Mouse (Mus musculus): ENCODE results near the gene 2010003K11Rik. TPM values are rescaled to one million over a fixed set of nuclear protein-coding genes. Genes with fewer than 3 reads are reported as not detected.

Gene 2010003K11Rik
- polyA plus RNA-seq (2021), result 0.05 TPM

DNA sequence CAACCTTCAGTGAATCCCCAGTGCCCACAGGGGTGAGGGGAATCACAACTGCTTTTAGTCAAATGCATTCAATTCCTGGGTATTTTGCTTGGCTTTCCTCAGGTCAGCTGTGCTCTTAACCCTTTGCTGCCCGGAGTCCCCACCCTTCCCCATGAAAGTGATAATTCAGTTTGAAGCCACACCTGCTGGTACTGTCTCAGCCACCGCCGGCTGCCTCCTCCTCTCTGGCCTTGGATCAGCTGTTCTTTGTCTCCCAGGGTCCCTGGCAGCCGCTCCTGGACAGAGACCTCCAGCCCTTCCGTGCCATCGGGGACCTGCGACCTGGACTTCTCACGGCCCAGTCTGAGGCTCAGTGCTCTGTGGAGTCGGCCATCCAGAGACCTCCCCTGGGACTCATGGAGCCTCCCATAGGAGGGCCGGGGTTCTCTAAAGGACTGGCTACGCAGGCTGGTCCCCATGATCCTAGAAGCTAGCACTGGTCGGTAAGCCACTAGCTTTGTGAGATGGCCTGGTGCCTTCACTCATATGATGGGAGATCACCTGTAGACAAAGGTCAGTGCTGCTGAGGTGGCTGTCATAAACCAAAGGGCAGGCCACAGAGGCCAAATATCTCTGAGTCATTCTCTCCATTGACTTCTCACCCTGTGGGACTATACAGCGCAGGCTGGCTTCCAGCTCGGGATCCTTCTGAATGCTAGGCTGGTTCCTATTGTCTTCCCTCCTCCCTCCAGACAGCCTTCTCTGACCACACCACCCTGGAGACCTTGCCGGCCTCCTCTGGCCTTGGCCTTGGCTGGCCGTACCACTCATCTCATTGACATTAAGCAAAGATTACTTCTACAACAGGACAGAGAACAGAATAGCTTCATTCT is at the start of gene 2010003K11Rik:
TSS of gene 2010003K11Rik (minus strand) at position 522 of the 872 bp plus-strand sequence.
- ATAC-seq (no peak), DNase-seq (ENCODE audit: low read depth, low spot score) (no peak)
- in situ Hi-C loops (cut with MboI; ENCODE audit: low pct_unique_long_range_greater_than_20kb), result loop anchor here (5.0 kb wide), 2 partner anchors 129 to 244 kb away; partner anchors contain the start of gene Rce1
- CTCF ChIA-PET, result interaction anchor here (0.7 to 2.6 kb wide), 15 partner anchors 12 to 245 kb away, joined by 3 to 9 read pairs (median 3); partner anchors contain the start of gene Rce1
- H3K27me3 ChIP-seq, result no peaks in the 10 kb centered on the region
- POLR2A ChIA-PET, result interaction anchor here (0.9 kb wide), 1 partner anchor 9 kb away, joined by 3 read pairs; no protein-coding TSS in a partner anchor
- no peak for TF ChIP-seq CTCF (IDR thresholded peaks at IDR 0.05)

- no peaks in the 10 kb centered on the region for H3K27me3 ChIP-seq
- TF ChIP-seq CTCF (IDR thresholded peaks at IDR 0.05), result no peak
- CTCF ChIA-PET, result interaction anchor here (1.4 to 2.1 kb wide), 2 partner anchors 19 to 39 kb away, joined by 4 read pairs; no protein-coding TSS in a partner anchor
- in situ Hi-C loops (cut with MboI; ENCODE audit: low pct_unique_long_range_greater_than_20kb), result no loop called here
- POLR2A ChIA-PET, result no interaction called here
- DNase-seq (ENCODE audit: low read depth, low spot score), result peak; percentile 1
- no peak for ATAC-seq
Measured at GRCm38 (mm10) chr19:4547801-4548200, 49.4 kb upstream of the 2010003K11Rik start.

GRCm38 (mm10) chr19:4545841-4546240 is 47.5 kb upstream of the 2010003K11Rik start:
- DNase-seq (ENCODE audit: low read depth, low spot score) (no peak), ATAC-seq (no peak)
- CTCF ChIA-PET, result no interaction called here
- TF ChIP-seq CTCF (IDR thresholded peaks at IDR 0.05), result no peak
- POLR2A ChIA-PET, result no interaction called here
- no peaks in the 10 kb centered on the region for H3K27me3 ChIP-seq
- in situ Hi-C loops (cut with MboI; ENCODE audit: low pct_unique_long_range_greater_than_20kb), result no loop called here

DNA sequence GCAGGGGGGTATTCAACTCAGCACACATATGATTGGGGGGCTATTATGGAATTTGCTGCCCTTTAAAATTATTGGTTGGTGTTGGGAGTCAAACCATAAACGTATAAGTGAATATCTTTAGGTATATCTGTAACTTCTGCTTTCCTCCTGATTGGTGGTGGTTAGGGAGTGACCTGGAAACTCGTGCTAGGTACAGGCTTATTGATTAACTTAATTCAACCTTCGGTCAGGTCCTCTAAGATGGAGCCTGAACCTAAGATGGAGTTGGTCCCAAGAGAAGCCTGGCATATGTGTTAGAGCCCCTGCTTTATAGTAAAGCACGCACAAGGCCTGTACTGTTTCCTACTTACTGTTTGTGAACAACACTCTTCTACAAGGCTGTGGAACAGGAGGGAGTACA is 46.7 kb upstream of the 2010003K11Rik start:
- in situ Hi-C loops (cut with MboI; ENCODE audit: low pct_unique_long_range_greater_than_20kb), result no loop called here
- no peaks in the 10 kb centered on the region for H3K27me3 ChIP-seq
- no peak for TF ChIP-seq CTCF (IDR thresholded peaks at IDR 0.05)
- ChIA-PET POLR2A (interaction anchor here (1.1 kb wide), 1 partner anchor 21 kb away, joined by 3 read pairs; no protein-coding TSS in a partner anchor), CTCF (no interaction called here)
- ATAC-seq, result no peak
- no peak for DNase-seq (ENCODE audit: low read depth, low spot score)

- CTCF ChIA-PET, result interaction anchor here (1.3 to 1.8 kb wide), 3 partner anchors 12 to 21 kb away, joined by 3 read pairs; no protein-coding TSS in a partner anchor
- no peak for ATAC-seq
- H3K27me3 ChIP-seq, result no peaks in the 10 kb centered on the region
- no peak for DNase-seq (ENCODE audit: low read depth, low spot score)
- in situ Hi-C loops (cut with MboI; ENCODE audit: low pct_unique_long_range_greater_than_20kb), result no loop called here
- POLR2A ChIA-PET, result interaction anchor here (1.1 kb wide), 1 partner anchor 19 kb away, joined by 5 read pairs; no protein-coding TSS in a partner anchor
- no peak for TF ChIP-seq CTCF (IDR thresholded peaks at IDR 0.05)
Measured at GRCm38 (mm10) chr19:4542081-4542480, 43.7 kb upstream of the 2010003K11Rik start.

GRCm38 (mm10) chr19:4540992-4541391 is 42.6 kb upstream of the 2010003K11Rik start:
- in situ Hi-C loops (cut with MboI; ENCODE audit: low pct_unique_long_range_greater_than_20kb), result no loop called here
- TF ChIP-seq CTCF (IDR thresholded peaks at IDR 0.05), result no peak
- no peaks in the 10 kb centered on the region for H3K27me3 ChIP-seq
- ATAC-seq, result no peak
- ChIA-PET CTCF (interaction anchor here (1.4 kb wide), 1 partner anchor 12 kb away, joined by 3 read pairs; no protein-coding TSS in a partner anchor), POLR2A (no interaction called here)
- no peak for DNase-seq (ENCODE audit: low read depth, low spot score)

DNA sequence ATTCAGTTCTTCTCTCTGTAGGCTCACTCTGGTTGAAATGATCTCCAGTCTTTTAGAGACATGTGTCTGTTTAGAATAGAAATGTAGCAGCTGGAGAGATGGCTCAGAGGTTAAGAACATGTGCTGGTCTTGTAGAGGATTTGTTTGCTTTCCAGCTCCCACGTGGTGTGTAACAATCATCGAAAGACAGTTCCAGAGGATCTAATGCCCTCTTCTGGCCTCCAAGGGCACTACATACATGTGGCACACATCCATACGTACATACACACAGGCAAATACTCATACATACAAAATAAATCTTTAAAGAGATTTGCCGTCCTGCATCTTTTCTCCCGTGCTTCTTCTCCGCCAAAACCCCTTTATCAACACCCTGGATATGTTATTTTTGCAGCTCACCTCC is 41.9 kb upstream of the 2010003K11Rik start:
- in situ Hi-C loops (cut with MboI; ENCODE audit: low pct_unique_long_range_greater_than_20kb), result no loop called here
- no peak for ATAC-seq
- POLR2A ChIA-PET, result no interaction called here
- H3K27me3 ChIP-seq, result no peaks in the 10 kb centered on the region
- peak; percentile 32 for TF ChIP-seq CTCF (IDR thresholded peaks at IDR 0.05)
- no peak for DNase-seq (ENCODE audit: low read depth, low spot score)
- CTCF ChIA-PET, result no interaction called here

DNA sequence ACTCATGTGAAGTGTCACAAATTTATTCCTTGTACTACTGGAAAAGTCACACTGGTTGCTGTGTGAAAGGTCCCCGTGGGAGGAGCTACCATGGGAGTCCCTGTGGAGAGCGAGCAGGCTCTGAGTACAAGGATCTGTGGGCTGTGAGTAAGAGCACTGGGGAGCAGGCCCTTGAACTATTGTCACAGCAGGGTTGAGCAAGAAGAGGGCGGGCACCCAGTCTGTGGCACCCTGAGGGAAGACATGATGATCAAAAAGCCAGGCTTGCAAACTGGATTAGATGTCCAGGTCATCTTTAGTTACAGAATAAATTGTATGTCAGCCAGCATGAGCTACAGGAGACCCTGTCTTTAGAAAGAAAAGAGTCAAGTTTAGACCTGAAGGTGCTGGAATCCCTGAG is 38.2 kb upstream of the 2010003K11Rik start:
- in situ Hi-C loops (cut with MboI; ENCODE audit: low pct_unique_long_range_greater_than_20kb), result no loop called here
- ATAC-seq (no peak), DNase-seq (ENCODE audit: low read depth, low spot score) (no peak)
- CTCF ChIA-PET, result interaction anchor here (1.5 kb wide), 1 partner anchor 13 kb away, joined by 5 read pairs; no protein-coding TSS in a partner anchor
- POLR2A ChIA-PET, result no interaction called here
- H3K27me3 ChIP-seq, result no peaks in the 10 kb centered on the region
- TF ChIP-seq CTCF (IDR thresholded peaks at IDR 0.05), result no peak

- ChIA-PET CTCF (interaction anchor here (1.2 to 1.5 kb wide), 3 partner anchors 12 to 43 kb away, joined by 3 to 5 read pairs (median 4); no protein-coding TSS in a partner anchor), POLR2A (no interaction called here)
- ATAC-seq (no peak), DNase-seq (ENCODE audit: low read depth, low spot score) (no peak)
- TF ChIP-seq CTCF (IDR thresholded peaks at IDR 0.05), result no peak
- no peaks in the 10 kb centered on the region for H3K27me3 ChIP-seq
- in situ Hi-C loops (cut with MboI; ENCODE audit: low pct_unique_long_range_greater_than_20kb), result no loop called here
Measured at GRCm38 (mm10) chr19:4535922-4536321, 37.5 kb upstream of the 2010003K11Rik start.

DNA sequence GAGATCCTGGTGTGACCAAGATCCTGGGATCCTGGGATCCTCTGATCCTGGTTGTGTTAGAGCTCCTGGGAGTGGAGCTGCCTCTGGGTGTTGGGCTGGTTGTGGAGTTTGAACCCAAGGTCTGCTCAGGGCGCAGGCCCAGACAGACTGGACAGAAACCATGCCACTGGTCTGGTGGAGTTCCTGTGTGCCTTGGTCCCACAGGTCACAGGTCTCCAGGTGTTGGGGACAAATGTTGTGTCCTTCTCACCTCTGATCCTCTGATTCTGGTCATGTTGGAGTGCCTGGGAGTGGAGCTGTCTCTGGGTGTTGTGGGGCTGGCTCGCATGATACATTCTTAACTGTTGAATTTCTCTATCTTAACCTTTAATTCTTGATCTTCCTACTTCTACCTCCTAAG is 36.3 kb upstream of the 2010003K11Rik start:
- ATAC-seq (no peak), DNase-seq (ENCODE audit: low read depth, low spot score) (no peak)
- ChIA-PET POLR2A (no interaction called here), CTCF (interaction anchor here (1.3 kb wide), 1 partner anchor 41 kb away, joined by 4 read pairs; no protein-coding TSS in a partner anchor)
- TF ChIP-seq CTCF (IDR thresholded peaks at IDR 0.05), result no peak
- H3K27me3 ChIP-seq, result no peaks in the 10 kb centered on the region
- in situ Hi-C loops (cut with MboI; ENCODE audit: low pct_unique_long_range_greater_than_20kb), result no loop called here
